Mouse (Mus musculus): ENCODE measurements around the gene Gm10392. TPM values are rescaled to one million over a fixed set of nuclear protein-coding genes. Genes with fewer than 3 reads are reported as not detected.
A peak's percentile ranks its signal among the peaks of the same experiment; 100 is the strongest.
"Not testable (repeated sequence)": the region's sequence is repeated elsewhere in the genome, so short reads cannot be mapped to it uniquely, and the experiment has no call there.

The Gm10392 gene
- polyA plus RNA-seq (2014; fragmentation: Nextera tagmentation; extraction: Ambion mirVana): 0.19 TPM in 1 of 2 replicates, not detected in the other

GRCm38 (mm10) chr11:77519043-77519442 lies at the start of gene Gm10392:
TSS of gene Gm10392 (minus strand) at chr11:77519198.
- H3K4me2 ChIP-seq (ENCODE audit: low read depth, low read length, severe bottlenecking): no peak within 1 kb of the TSS
- no peaks in the 10 kb centered on the region for H3K36me3 ChIP-seq (ENCODE audit: control insufficient read depth, insufficient read depth, low read length)
- 87% methylated on average over 5 of the region's 5 CpGs for WGBS
- no peak for ATAC-seq (replicated peaks; ENCODE audit: low FRiP score)
- H3K9ac ChIP-seq (ENCODE audit: low read length): no peak within 1 kb of the TSS
- H3K9me3 ChIP-seq (ENCODE audit: control insufficient read depth, low read length): no peaks in the 10 kb centered on the region
- H3K27ac ChIP-seq (ENCODE audit: low read depth, low read length): no peak within 1 kb of the TSS
- DNase-seq (ENCODE audit: low spot score): no peak
- peaks cover 19% of the 10 kb centered on the region for H3K4me1 ChIP-seq (replicated peaks; ENCODE audit: control insufficient read depth, insufficient read depth, low read length)
- H3K4me3 ChIP-seq (ENCODE audit: low read depth, low read length): no peak within 1 kb of the TSS
- H3K27me3 ChIP-seq (ENCODE audit: control insufficient read depth, insufficient read depth, low read length): peaks cover 9% of the 10 kb centered on the region

- Histone ChIP-seq H3K4me3 (ENCODE audit: low read depth, low read length) (no peak overlapping the region), H3K36me3 (ENCODE audit: control insufficient read depth, insufficient read depth, low read length) (peaks cover 10% of the 10 kb centered on the region), H3K27ac (ENCODE audit: low read depth, low read length) (no peak overlapping the region), H3K4me2 (ENCODE audit: low read depth, low read length, severe bottlenecking) (no peak overlapping the region), H3K27me3 (ENCODE audit: control insufficient read depth, insufficient read depth, low read length) (no peaks in the 10 kb centered on the region), H3K9me3 (ENCODE audit: control insufficient read depth, low read length) (no peaks in the 10 kb centered on the region), H3K4me1 (replicated peaks; ENCODE audit: control insufficient read depth, insufficient read depth, low read length) (no peaks in the 10 kb centered on the region), H3K9ac (ENCODE audit: low read length) (no peak overlapping the region)
- WGBS: 94% methylated on average over 7 of the region's 7 CpGs
- ATAC-seq (replicated peaks; ENCODE audit: low FRiP score) (no peak), DNase-seq (ENCODE audit: low spot score) (no peak)
Measured at GRCm38 (mm10) chr11:77545261-77545660, 26.3 kb upstream of the Gm10392 start.

- 91% methylated on average over 4 of the region's 4 CpGs for WGBS
Measured at GRCm38 (mm10) chr11:77532202-77532846, 13.3 kb upstream of the Gm10392 start.

GRCm38 (mm10) chr11:77530862-77531261 lies 11.9 kb upstream of the Gm10392 start:
- no peaks in the 10 kb centered on the region for H3K9me3 ChIP-seq (ENCODE audit: control insufficient read depth, low read length)
- no peaks in the 10 kb centered on the region for H3K36me3 ChIP-seq (ENCODE audit: control insufficient read depth, insufficient read depth, low read length)
- no peak overlapping the region for H3K27ac ChIP-seq (ENCODE audit: low read depth, low read length)
- no peaks in the 10 kb centered on the region for H3K27me3 ChIP-seq (ENCODE audit: control insufficient read depth, insufficient read depth, low read length)
- H3K4me2 ChIP-seq (ENCODE audit: low read depth, low read length, severe bottlenecking): no peak overlapping the region
- WGBS: 92% methylated on average over 2 of the region's 2 CpGs
- no peaks in the 10 kb centered on the region for H3K4me1 ChIP-seq (replicated peaks; ENCODE audit: control insufficient read depth, insufficient read depth, low read length)
- DNase-seq (ENCODE audit: low spot score) (no peak), ATAC-seq (replicated peaks; ENCODE audit: low FRiP score) (no peak)
- no peak overlapping the region for H3K9ac ChIP-seq (ENCODE audit: low read length)
- no peak overlapping the region for H3K4me3 ChIP-seq (ENCODE audit: low read depth, low read length)

More at GRCm38 (mm10) chr11:77532202-77532846, 13.3 kb upstream of the Gm10392 start:
- H3K9me3 ChIP-seq (ENCODE audit: control insufficient read depth, low read length): no peaks in the 10 kb centered on the region
- H3K9ac ChIP-seq (ENCODE audit: low read length): no peak overlapping the region
- H3K27ac ChIP-seq (ENCODE audit: low read depth, low read length): no peak overlapping the region
- no peak overlapping the region for H3K4me2 ChIP-seq (ENCODE audit: low read depth, low read length, severe bottlenecking)
- H3K4me3 ChIP-seq (ENCODE audit: low read depth, low read length): no peak overlapping the region
- no peak for ATAC-seq (replicated peaks; ENCODE audit: low FRiP score)
- no peaks in the 10 kb centered on the region for H3K27me3 ChIP-seq (ENCODE audit: control insufficient read depth, insufficient read depth, low read length)
- H3K36me3 ChIP-seq (ENCODE audit: control insufficient read depth, insufficient read depth, low read length): no peaks in the 10 kb centered on the region
- no peak for DNase-seq (ENCODE audit: low spot score)
- H3K4me1 ChIP-seq (replicated peaks; ENCODE audit: control insufficient read depth, insufficient read depth, low read length): no peaks in the 10 kb centered on the region

- Histone ChIP-seq H3K9ac (ENCODE audit: low read length) (no peak overlapping the region), H3K36me3 (ENCODE audit: control insufficient read depth, insufficient read depth, low read length) (no peaks in the 10 kb centered on the region), H3K27ac (ENCODE audit: low read depth, low read length) (no peak overlapping the region), H3K9me3 (ENCODE audit: control insufficient read depth, low read length) (no peaks in the 10 kb centered on the region), H3K27me3 (ENCODE audit: control insufficient read depth, insufficient read depth, low read length) (no peaks in the 10 kb centered on the region), H3K4me2 (ENCODE audit: low read depth, low read length, severe bottlenecking) (no peak overlapping the region), H3K4me3 (ENCODE audit: low read depth, low read length) (no peak overlapping the region), H3K4me1 (replicated peaks; ENCODE audit: control insufficient read depth, insufficient read depth, low read length) (no peaks in the 10 kb centered on the region)
- no peak for ATAC-seq (replicated peaks; ENCODE audit: low FRiP score)
- no peak for DNase-seq (ENCODE audit: low spot score)
- WGBS: 87% methylated on average over 3 of the region's 3 CpGs
Measured at GRCm38 (mm10) chr11:77529644-77530043, 10.6 kb upstream of the Gm10392 start.

- H3K4me1 ChIP-seq (replicated peaks; ENCODE audit: control insufficient read depth, insufficient read depth, low read length); H3K9me3 ChIP-seq (ENCODE audit: control insufficient read depth, low read length); H3K4me2 ChIP-seq (ENCODE audit: low read depth, low read length, severe bottlenecking); H3K27me3 ChIP-seq (ENCODE audit: control insufficient read depth, insufficient read depth, low read length); DNase-seq (ENCODE audit: low spot score); H3K36me3 ChIP-seq (ENCODE audit: control insufficient read depth, insufficient read depth, low read length); ATAC-seq (replicated peaks; ENCODE audit: low FRiP score); H3K9ac ChIP-seq (ENCODE audit: low read length); H3K4me3 ChIP-seq (ENCODE audit: low read depth, low read length); H3K27ac ChIP-seq (ENCODE audit: low read depth, low read length): not testable (repeated sequence)
- WGBS: 88% methylated on average over 3 of the region's 3 CpGs
Measured at GRCm38 (mm10) chr11:77528420-77528819, 9.4 kb upstream of the Gm10392 start.

- ATAC-seq (replicated peaks; ENCODE audit: low FRiP score): no peak
- H3K4me1 ChIP-seq (replicated peaks; ENCODE audit: control insufficient read depth, insufficient read depth, low read length): no peaks in the 10 kb centered on the region
- DNase-seq (ENCODE audit: low spot score): no peak
- H3K36me3 ChIP-seq (ENCODE audit: control insufficient read depth, insufficient read depth, low read length): no peaks in the 10 kb centered on the region
- H3K27ac ChIP-seq (ENCODE audit: low read depth, low read length): no peak overlapping the region
- no peaks in the 10 kb centered on the region for H3K27me3 ChIP-seq (ENCODE audit: control insufficient read depth, insufficient read depth, low read length)
- no peak overlapping the region for H3K9ac ChIP-seq (ENCODE audit: low read length)
- H3K9me3 ChIP-seq (ENCODE audit: control insufficient read depth, low read length): no peaks in the 10 kb centered on the region
- 82% methylated on average over 3 of the region's 3 CpGs for WGBS
- no peak overlapping the region for H3K4me2 ChIP-seq (ENCODE audit: low read depth, low read length, severe bottlenecking)
- H3K4me3 ChIP-seq (ENCODE audit: low read depth, low read length): no peak overlapping the region
Measured at GRCm38 (mm10) chr11:77525804-77526486, 6.9 kb upstream of the Gm10392 start.

GRCm38 (mm10) chr11:77520601-77521529 lies 1.9 kb upstream of the Gm10392 start:
- ATAC-seq (replicated peaks; ENCODE audit: low FRiP score) (no peak), DNase-seq (ENCODE audit: low spot score) (peak; percentile 51)
- WGBS: 53% methylated on average over 5 of the region's 5 CpGs
- Histone ChIP-seq H3K9ac (ENCODE audit: low read length) (no peak overlapping the region), H3K36me3 (ENCODE audit: control insufficient read depth, insufficient read depth, low read length) (no peaks in the 10 kb centered on the region), H3K27me3 (ENCODE audit: control insufficient read depth, insufficient read depth, low read length) (peaks cover 6% of the 10 kb centered on the region), H3K9me3 (ENCODE audit: control insufficient read depth, low read length) (no peaks in the 10 kb centered on the region), H3K4me3 (ENCODE audit: low read depth, low read length) (no peak overlapping the region), H3K27ac (ENCODE audit: low read depth, low read length) (no peak overlapping the region), H3K4me1 (replicated peaks; ENCODE audit: control insufficient read depth, insufficient read depth, low read length) (peaks cover 4% of the 10 kb centered on the region), H3K4me2 (ENCODE audit: low read depth, low read length, severe bottlenecking) (no peak overlapping the region)
